Mouse (Mus musculus): ENCODE results near the gene Fbxo9. TPM values are rescaled to one million over a fixed set of nuclear protein-coding genes. Genes with fewer than 3 reads are reported as not detected.
"Not testable (repeated sequence)": the region's sequence is repeated elsewhere in the genome, so short reads cannot be mapped to it uniquely, and the experiment has no call there.

Fbxo9 gene
- total RNA-seq (2021) = 100 to 1,000 TPM; 124 to 126 TPM

GRCm38 (mm10) chr9:78108796-78109239 lies at the start of gene Fbxo9, which contains the start of gene Ick:
Fbxo9 (minus strand) TSS chr9:78109065.
Ick (plus strand) TSS chr9:78109192.
- intact Hi-C loops (cut with DNase I) = no loop called here
- DNase-seq (ENCODE audit: low spot score in 2 of 2) = peak; percentile 86 to 88

DNA sequence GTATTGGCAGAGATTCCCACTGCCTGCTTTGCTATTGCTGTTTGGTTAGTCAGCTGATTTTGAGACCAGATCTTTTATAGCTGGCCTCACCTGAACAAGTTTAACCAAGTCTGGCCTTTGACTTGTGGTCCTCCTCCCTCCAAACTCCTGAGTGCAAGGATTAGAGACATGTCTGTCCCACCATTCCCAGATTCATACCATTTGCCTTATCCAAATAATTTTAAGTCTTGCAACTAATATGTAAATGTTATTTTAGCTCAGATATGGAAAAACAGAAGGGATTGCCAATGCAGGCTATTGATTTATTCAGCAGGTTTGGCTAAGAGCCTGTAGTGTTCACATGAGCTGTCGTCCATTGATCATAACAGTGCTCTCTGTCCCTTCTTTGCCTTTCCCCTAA lies 48.4 kb upstream of the Fbxo9 start:
- DNase-seq (ENCODE audit: low spot score in 2 of 2) = no peak
- intact Hi-C loops (cut with DNase I) = no loop called here

DNA sequence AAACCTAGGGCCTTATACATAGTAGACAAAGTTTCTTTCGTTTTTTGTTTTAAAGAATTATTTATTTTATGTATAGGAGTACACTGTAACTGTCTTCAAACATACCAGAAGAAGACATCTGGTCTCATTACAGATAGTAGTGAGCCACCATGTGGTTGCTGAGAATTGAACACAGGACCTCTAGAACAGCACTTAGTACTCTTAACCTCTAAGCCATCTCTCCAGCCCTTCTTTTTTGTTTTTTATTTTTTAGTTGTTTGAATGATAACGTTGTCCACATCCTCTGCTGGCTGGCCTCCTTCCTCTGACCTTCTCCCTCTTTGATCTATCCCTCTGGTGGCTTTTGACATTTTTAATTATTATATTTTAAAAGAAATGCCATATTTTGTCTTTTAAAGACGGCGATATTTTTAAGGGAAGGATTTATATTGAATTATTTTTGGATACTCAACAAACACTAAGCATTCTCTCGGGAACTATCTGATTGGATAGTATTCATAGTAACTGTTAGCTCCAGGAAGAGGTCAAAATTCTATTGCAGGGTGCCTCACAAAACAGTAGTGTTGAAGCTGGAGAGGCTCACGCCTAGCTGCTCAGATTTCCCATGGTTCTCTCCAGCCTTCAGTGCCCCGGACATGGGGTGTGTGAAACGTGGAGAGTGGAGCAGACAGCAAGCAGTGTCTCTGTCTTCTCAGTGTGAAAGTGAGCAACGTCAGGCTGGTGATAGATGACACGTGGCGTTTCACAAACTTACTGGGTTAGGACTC lies 45.5 kb upstream of the Fbxo9 start:
- intact Hi-C loops (cut with DNase I) = no loop called here
- DNase-seq (ENCODE audit: low spot score in 2 of 2) = no peak

- not testable (repeated sequence) for DNase-seq (ENCODE audit: low spot score in 2 of 2)
- intact Hi-C loops (cut with DNase I) = loop anchor here (5.0 kb wide), 1 partner anchor 37 kb away; no protein-coding TSS in a partner anchor
Observed at GRCm38 (mm10) chr9:78149770-78150169, 40.9 kb upstream of the Fbxo9 start.

DNA sequence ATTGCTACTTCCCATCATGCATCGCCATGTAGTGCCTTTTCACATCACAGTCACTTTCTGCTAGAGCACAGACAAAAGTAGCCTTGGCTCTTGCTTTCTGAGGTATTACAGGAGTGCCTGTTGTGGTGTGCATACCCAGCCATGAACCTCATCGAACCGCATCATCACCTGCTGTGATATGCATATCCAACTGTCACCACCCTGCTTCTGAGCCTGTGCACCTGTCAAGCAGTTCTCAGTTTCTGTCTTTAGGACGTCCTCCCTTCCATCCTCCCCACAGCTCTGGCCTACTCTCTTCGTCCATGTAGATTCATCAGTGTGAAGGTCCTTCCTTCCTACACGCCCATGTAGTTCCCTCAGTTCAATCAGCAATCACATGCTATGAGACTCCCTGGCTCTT lies 39.3 kb upstream of the Fbxo9 start:
- intact Hi-C loops (cut with DNase I) = loop anchor here (5.0 kb wide), 1 partner anchor 36 kb away; no protein-coding TSS in a partner anchor
- DNase-seq (ENCODE audit: low spot score in 2 of 2) = no peak

GRCm38 (mm10) chr9:78146627-78147026 lies 37.8 kb upstream of the Fbxo9 start:
- no peak for DNase-seq (ENCODE audit: low spot score in 2 of 2)

GRCm38 (mm10) chr9:78146099-78146498 lies 37.2 kb upstream of the Fbxo9 start:
- intact Hi-C loops (cut with DNase I) = loop anchor here (5.0 kb wide), 1 partner anchor 34 kb away; no protein-coding TSS in a partner anchor
- DNase-seq (ENCODE audit: low spot score in 2 of 2) = no peak

More at GRCm38 (mm10) chr9:78146627-78147026, 37.8 kb upstream of the Fbxo9 start:
- intact Hi-C loops (cut with DNase I) = loop anchor here (5.0 kb wide), 1 partner anchor 34 kb away; no protein-coding TSS in a partner anchor

DNA sequence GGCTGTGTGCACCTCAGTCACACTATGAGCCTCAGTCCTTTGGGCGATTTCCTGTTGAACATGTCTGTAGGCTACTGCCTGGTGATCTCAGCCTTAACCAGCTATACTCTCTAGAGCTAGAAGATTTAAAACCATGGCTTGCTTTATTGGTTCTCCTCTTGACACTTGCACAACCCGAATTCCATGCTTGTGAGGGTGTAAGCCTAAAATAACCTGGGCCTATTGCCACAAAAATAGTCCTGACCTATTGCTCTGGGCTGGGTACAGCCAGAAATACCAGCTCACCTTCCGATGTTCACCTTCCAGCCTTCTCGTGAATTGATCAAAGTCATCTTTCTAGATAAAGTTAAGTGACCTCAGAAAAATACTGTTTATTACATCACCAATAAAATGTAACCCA lies 30.6 kb upstream of the Fbxo9 start:
- intact Hi-C loops (cut with DNase I) = no loop called here
- no peak for DNase-seq (ENCODE audit: low spot score in 2 of 2)

GRCm38 (mm10) chr9:78138044-78138676 lies 29.3 kb upstream of the Fbxo9 start:
- no peak for DNase-seq (ENCODE audit: low spot score in 2 of 2)
- intact Hi-C loops (cut with DNase I) = no loop called here

- DNase-seq (ENCODE audit: low spot score in 2 of 2) = no peak
- intact Hi-C loops (cut with DNase I) = no loop called here
Observed at GRCm38 (mm10) chr9:78135658-78136057, 26.8 kb upstream of the Fbxo9 start.

- intact Hi-C loops (cut with DNase I) = no loop called here
- no peak for DNase-seq (ENCODE audit: low spot score in 2 of 2)
Observed at GRCm38 (mm10) chr9:78126643-78127042, 17.8 kb upstream of the Fbxo9 start.

DNA sequence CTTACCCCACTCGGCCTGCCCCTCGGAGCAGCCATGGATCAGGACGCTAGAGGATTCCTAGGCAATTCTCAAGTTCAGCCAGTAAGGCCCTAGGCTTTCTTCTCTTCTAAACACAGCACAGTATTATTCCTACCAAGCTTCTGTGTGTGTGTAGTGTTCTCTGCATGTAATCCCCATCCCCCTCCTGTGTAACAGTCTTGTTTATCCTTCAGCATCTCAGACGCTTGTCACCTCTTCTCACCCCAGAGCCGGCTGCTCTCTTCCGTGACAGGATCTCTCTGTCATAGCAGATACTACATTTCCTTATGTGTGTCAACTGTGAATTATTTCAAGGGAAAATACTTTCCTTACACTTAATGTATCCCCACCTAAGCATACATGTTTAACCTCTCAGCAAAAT lies 17.1 kb upstream of the Fbxo9 start:
- intact Hi-C loops (cut with DNase I) = no loop called here
- no peak for DNase-seq (ENCODE audit: low spot score in 2 of 2)

GRCm38 (mm10) chr9:78124297-78124696 lies 15.4 kb upstream of the Fbxo9 start:
- intact Hi-C loops (cut with DNase I) = no loop called here

GRCm38 (mm10) chr9:78122939-78123712 lies 14.3 kb upstream of the Fbxo9 start:
- DNase-seq (ENCODE audit: low spot score in 2 of 2) = no peak
- intact Hi-C loops (cut with DNase I) = no loop called here

More at GRCm38 (mm10) chr9:78124297-78124696, 15.4 kb upstream of the Fbxo9 start:
- no peak for DNase-seq (ENCODE audit: low spot score in 2 of 2)

DNA sequence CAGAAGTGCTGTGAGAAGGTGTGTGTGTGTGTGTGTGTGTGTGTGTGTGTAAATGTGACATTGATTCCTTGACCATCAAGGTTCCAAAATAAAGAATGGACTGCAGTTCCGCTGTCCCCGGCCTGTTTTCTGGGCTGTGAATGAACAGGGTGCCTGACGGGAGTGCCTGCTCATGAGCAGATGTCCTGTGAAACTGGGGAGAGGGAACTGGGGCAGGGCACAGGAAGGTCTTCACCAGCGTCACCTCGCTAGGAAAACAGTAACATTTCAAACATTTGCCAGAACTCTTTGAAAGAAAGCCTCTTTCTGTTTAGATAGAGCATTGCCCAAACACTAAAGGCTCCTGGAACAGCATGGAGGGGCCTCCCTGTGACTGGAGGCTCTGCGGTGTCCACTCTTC lies 13.1 kb upstream of the Fbxo9 start:
- DNase-seq (ENCODE audit: low spot score in 2 of 2) = no peak
- intact Hi-C loops (cut with DNase I) = no loop called here

- no peak for DNase-seq (ENCODE audit: low spot score in 2 of 2)
- intact Hi-C loops (cut with DNase I) = no loop called here
Observed at GRCm38 (mm10) chr9:78121358-78121757, 12.5 kb upstream of the Fbxo9 start.

GRCm38 (mm10) chr9:78117690-78118089 lies 8.8 kb upstream of the Fbxo9 start:
- DNase-seq (ENCODE audit: low spot score in 2 of 2) = no peak
- intact Hi-C loops (cut with DNase I) = no loop called here

- intact Hi-C loops (cut with DNase I) = no loop called here
- no peak for DNase-seq (ENCODE audit: low spot score in 2 of 2)
Observed at GRCm38 (mm10) chr9:78115746-78116145, 6.9 kb upstream of the Fbxo9 start.

DNA sequence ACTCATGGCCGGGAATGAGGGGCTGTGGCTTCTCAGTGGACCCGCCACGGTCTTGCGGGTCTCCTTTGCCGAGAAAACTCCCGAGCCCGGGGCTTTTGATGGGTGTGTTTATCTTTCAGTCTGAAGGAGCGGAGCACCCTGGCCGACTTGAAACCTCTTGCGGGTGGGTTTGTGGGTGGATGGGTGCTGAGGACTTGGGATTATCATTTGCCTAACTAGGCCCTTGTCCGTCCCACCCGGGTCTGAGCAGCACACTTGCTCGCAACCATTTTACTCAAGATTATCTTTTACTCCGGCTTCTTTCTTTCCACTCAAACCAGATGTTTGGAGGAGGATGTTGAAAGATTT lies 4.6 kb upstream of the Fbxo9 start:
- intact Hi-C loops (cut with DNase I) = loop anchor here (1.0 to 5.0 kb wide), 3 partner anchors 17 to 62 kb away; no protein-coding TSS in a partner anchor
- no peak for DNase-seq (ENCODE audit: low spot score in 2 of 2)
